Mouse (Mus musculus): Measurements from ENCODE around the gene Radil.

DNA sequence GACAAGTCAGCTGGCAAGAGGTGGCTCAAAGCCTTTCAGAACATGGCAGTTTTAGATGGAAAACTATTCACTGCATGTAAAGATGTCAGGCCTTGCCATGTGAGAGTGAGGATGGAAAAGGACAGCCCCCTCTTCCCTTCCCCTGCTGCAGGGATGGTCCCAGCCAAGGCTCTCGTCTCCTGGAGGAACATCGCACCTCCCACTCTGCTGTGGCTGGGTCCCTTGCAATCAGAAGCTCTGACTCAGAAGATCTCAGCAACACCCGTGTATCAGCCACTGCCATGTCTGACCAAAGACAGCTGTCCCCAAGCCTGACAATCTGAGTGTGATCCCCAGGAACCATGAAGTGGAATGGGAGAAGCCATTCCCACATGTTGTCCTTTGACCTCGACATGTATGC lies 38.8 kb downstream of the Radil start:
- TF ChIP-seq CTCF (IDR thresholded peaks at IDR 0.05; ENCODE audit: low read depth, low read length) = no peak
- TF ChIP-seq POLR2A (IDR thresholded peaks at IDR 0.05; ENCODE audit: insufficient read depth, low read length) = no peak
- TF ChIP-seq EP300 (IDR thresholded peaks at IDR 0.05; ENCODE audit: insufficient read depth, low read depth, low read length) = no peak
